Mouse (Mus musculus): ENCODE data around the gene Entpd2.

The Entpd2 gene

DNA sequence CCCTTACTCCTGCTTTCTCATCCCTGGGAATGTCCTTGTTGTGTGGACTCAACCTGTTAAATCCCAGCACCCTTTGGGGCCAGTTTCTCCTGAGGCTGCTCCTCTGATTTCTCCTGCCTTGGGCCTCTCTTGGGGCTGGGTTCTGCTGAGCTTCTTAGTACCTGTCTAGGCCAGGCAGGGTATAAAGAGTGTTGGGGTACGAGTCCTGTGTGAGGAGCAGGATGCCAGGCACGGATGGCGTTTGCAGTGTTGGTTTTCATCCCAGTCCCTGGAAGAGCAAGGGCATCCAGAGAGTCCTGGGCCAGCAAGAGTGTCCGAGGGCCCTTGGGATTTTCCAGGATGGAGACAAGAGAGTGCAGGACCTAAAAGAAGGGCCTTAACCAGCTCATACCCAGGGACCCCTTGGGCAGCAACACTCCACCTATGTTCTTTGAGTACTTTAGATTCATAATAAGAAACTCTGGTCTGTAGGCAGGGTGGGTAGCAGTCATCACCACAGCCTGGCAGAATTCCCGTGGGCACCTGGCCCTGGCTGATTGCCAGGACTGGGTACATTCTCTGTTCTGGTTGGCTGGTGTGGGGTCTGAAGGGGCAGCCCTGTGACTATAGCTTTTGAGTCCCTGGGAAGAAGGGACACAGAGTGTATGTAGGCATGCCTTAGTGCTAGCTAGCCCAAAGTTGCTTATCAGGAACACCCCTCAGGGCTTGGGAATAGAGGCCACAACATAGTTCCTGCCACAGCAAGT is 33.9 kb downstream of the Entpd2 start:
- no peak for DNase-seq

- DNase-seq: no peak
Measured at GRCm38 (mm10) chr2:25430395-25431233, 34.9 kb downstream of the Entpd2 start.

DNA sequence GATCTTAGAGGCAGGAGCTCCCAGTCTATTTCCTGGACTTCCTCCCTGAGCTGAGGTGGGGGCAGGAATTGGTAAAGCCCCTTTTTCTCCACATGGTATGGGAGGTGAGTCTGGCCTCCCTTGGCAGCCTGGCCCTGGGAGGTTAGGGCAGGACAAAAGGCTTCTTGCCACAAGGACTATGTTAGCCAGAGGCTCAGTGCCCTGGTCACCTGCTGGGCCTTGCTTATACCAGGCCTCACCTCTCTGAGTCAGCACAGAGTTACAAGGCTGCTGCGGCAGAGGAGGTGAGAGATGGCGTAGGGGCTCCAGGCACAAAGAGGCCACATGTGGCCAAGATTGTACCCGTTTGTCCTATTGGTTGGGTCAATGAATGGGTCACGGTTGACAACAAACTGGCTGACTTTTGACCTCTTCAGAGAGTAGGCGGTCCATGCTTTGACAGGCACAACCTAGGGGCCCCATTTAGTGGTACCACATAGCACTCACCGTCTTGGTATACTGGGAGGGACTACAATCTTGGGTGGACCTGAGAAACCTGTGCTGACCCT is 35.7 kb downstream of the Entpd2 start:
- no peak for DNase-seq

GRCm38 (mm10) chr2:25432326-25433098 is 36.8 kb downstream of the Entpd2 start:
- DNase-seq: no peak

DNA sequence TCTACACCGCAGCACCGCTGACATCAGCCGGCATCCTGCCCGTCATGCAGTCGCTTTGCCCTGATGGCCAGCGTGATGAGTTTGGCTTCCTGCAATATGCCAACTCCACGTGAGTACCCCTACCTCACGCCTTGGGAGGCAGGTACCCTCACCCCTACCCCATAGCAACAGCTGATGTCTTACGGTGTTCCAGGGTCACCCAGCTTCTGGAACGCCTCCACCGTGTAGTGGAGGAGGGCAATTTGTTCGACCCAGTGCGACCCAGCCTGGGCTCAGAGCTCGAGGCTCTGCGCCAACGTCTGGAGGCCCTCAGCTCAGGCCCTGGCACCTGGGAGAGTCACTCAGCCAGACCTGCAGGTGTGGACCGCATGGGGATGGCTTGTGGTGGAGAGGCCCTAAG is 37.4 kb downstream of the Entpd2 start:
- no peak for DNase-seq

DNA sequence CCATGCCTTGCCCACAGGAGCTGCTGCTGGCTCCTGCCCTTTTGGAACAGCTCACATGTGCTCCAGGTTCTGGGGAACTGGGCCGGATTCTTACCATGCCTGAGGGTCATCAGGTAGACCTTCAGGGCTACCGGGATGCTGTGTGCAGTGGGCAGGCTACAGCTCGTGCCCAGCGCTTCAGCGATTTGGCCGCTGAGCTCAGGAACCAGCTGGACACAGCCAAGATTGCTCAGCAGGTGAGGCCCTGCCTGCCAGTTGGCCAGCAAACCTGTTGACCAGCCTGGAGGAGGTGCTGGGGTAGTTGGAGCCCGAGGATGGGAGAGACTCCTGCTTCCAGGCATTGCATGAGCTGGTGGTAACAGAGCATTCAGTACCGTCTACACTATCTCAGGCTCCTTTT is 38.6 kb downstream of the Entpd2 start:
- no peak for DNase-seq

DNA sequence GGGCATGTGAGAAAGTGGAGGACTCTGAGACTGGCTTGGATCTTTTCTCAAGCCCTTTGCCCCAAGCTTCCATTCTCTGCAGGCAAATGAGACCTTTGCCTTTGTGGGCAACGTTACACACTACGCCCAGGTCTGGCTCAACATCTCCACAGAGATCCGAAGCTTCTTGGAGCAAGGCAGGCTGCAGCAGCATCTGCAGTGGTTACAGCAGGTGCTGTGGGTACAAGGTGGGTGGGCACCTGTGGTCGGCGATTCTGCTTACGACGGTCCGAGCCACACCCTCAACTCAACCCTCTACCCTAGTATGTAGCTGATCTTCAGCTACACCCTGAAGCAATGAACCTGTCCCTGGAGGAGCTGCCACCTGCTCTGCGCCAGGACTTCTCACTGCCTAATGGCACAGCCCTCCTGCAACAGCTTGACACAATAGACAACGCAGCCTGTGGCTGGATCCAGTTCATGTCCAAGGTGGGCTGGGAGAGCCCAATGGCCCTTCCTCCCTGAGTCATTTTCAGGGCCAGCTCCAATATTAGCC is 40.7 kb downstream of the Entpd2 start:
- no peak for DNase-seq

GRCm38 (mm10) chr2:25441067-25441466 is 45.4 kb downstream of the Entpd2 start:
- no peak for DNase-seq

DNA sequence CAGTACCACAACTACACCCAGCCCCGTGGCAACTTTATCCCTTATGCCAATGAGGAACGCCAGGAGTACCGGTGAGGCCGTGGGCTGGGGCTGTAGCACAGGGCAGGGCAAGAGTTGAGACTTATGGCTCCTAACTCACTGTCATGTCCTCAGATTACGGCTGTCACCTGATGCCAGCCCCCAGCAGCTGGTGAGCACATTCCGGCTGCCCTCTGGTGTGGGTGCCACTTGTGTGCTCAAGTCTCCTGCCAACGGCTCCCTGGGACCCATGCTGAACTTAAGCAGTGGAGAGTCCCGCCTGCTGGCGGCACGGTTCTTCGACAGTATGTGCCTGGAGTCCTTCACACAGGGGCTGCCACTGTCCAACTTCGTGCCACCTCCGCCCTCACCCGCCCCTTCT is 47.0 kb downstream of the Entpd2 start:
- no peak for DNase-seq
